Mouse (Mus musculus) cortical plate, adult 2 months (tissue): ENCODE results near the gene Asl.

Experiments used
- CTCF ChIP-seq: fragments of 200-500 bp; IDR thresholded peaks from 2 replicates; pipeline ENCODE4 v1.5.1; 2011; ENCODE audit warnings: mild to moderate bottlenecking, control low read depth, low read length; ENCODE audit not compliant: insufficient read depth; ENCODE audit errors: extremely low read depth
- POLR2A ChIP-seq: fragments of 200-500 bp; IDR thresholded peaks from 2 replicates; pipeline ENCODE4 v1.6.1; 2011; ENCODE audit warnings: mild to moderate bottlenecking, low read length, control low read depth; ENCODE audit not compliant: insufficient read depth; ENCODE audit errors: extremely low read depth

- TF ChIP-seq CTCF, result peak; percentile 14; the same call in 1 of the 2 replicates
- no peak for TF ChIP-seq POLR2A
Observed at GRCm38 (mm10) chr5:130010961-130011360, 18.1 kb downstream of the Asl start.
